Mouse (Mus musculus) lung, embryonic 16.5 days (tissue): Measurements from ENCODE around the gene A730015C16Rik. TPM values are rescaled to one million over a fixed set of nuclear protein-coding genes. Genes with fewer than 3 reads are reported as not detected.

ENCODE experiments used
- ATAC-seq: fragments of 200-750 bp; cut with Nextera tagmentation; 2 replicates; pipeline ENCODE4 v1.8.0; 2017; ENCODE audit warnings: low read depth, mild to moderate bottlenecking, moderate library complexity
- H3K27ac ChIP-seq: fragments of 300-500 bp; sonication (generic); 2 replicates; pipeline ENCODE4 v1.5.1; 2014; ENCODE audit warnings: mild to moderate bottlenecking, control low read depth, low read length
- H3K27me3 ChIP-seq: fragments of 300-500 bp; sonication (generic); 2 replicates; pipeline ENCODE4 v1.6.1; 2014; ENCODE audit warnings: low read depth, low read length, mixed read lengths; ENCODE audit not compliant: control insufficient read depth, insufficient read depth
- H3K36me3 ChIP-seq: fragments of 300-500 bp; sonication (generic); 2 replicates; pipeline ENCODE4 v1.6.1; 2014; ENCODE audit warnings: low read length; ENCODE audit not compliant: control insufficient read depth, insufficient read depth
- H3K4me1 ChIP-seq: fragments of 300-500 bp; sonication (generic); replicated peaks from 2 replicates; pipeline ENCODE4 v1.6.1; 2014; ENCODE audit warnings: low read length, mixed read lengths; ENCODE audit not compliant: control insufficient read depth, insufficient read depth
- H3K4me2 ChIP-seq: fragments of 300-500 bp; sonication (generic); 2 replicates; pipeline ENCODE4 v1.6.1; 2014; ENCODE audit warnings: low read depth, low read length, control low read depth
- H3K4me3 ChIP-seq: fragments of 300-500 bp; sonication (generic); 2 replicates; pipeline ENCODE4 v1.5.1; 2014; ENCODE audit warnings: mild to moderate bottlenecking, low read length, control low read depth
- H3K9ac ChIP-seq: fragments of 300-500 bp; sonication (generic); 2 replicates; pipeline ENCODE4 v1.6.1; 2014; ENCODE audit warnings: low read length, control low read depth
- H3K9me3 ChIP-seq: fragments of 300-500 bp; sonication (generic); 2 replicates; pipeline ENCODE4 v1.6.1; 2016; ENCODE audit warnings: low read length; ENCODE audit not compliant: control insufficient read depth
- WGBS: fragments of 180-500 bp; shearing (Covaris S2); extraction: QIAGEN DNeasy Blood & Tissue Kit; methylation state at CpG from one replicate; pipeline ENCODE4 v1.1.7; 2014; 5-methylcytosine and 5-hydroxymethylcytosine counted together
- polyA plus RNA-seq: library from polyadenylated mRNA; unstranded; fragments of >200 nt; fragmentation: Nextera tagmentation; extraction: Ambion mirVana; gene quantifications from 2 replicates; pipeline ENCODE4 v1.2.1, GENCODE M21; 2015

Gene A730015C16Rik
- polyA plus RNA-seq, result 1.5 and 1.6 TPM in 2 replicates

DNA sequence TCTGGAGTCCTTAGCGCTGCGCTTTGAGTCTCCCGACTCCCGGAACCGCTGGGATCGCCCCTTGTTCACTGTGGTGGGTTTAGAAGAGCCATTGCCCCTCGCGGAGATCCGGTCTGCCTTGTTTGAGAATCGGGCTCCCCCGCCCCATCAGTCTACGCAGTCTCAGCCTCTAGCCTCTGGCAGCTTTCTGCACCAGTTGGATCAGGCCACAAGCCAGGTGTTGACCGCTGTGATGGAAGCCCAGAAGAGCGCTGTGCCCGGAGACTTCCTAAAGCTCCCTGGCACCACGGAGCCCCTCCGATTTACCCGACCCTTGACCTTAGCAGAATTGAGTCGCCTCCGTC is at the start of gene A730015C16Rik:
TSS of gene A730015C16Rik (minus strand) at position 115 of the 344 bp plus-strand sequence.
- WGBS, result 3% methylated on average over 20 of the region's 20 CpGs
- peak; percentile 12; the same call in 1 of the 2 replicates for ATAC-seq

DNA sequence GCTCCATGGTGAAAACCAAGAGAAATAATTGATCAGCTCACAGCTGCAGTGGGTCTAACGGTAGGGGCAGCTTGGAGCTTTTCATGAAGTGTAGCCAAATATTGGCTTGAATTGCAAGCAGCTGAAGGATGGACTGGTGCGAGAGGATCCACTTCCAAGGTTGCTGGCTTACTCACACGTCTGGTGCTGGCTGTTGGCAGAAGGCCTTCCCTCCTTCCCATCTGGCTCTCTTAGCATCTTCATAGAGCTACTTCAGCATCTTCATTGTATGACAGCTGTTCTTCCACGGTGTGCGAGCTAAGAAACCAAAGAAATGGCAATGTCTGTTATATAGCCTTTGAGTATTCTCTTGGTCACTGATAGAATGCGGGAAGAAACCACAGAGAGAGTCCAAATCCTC is 42.5 kb upstream of the A730015C16Rik start:
- H3K4me3 ChIP-seq, result no peak overlapping the region
- no peak overlapping the region for H3K27ac ChIP-seq
- H3K36me3 ChIP-seq, result no peaks in the 10 kb centered on the region
- H3K9ac ChIP-seq, result no peak overlapping the region
- peaks cover 5% of the 10 kb centered on the region; the same call in 1 of the 2 replicates for H3K9me3 ChIP-seq
- no peak overlapping the region for H3K4me2 ChIP-seq
- ATAC-seq, result no peak
- 78% methylated on average over 6 of the region's 6 CpGs for WGBS
- no peaks in the 10 kb centered on the region for H3K27me3 ChIP-seq
- no peaks in the 10 kb centered on the region for H3K4me1 ChIP-seq

More for the DNA sequence above, at the start of gene A730015C16Rik:
- no peaks in the 10 kb centered on the region for H3K27me3 ChIP-seq
- H3K4me1 ChIP-seq, result peaks cover 29% of the 10 kb centered on the region
- H3K27ac ChIP-seq, result peak within 1 kb of the TSS; percentile 95
- H3K9ac ChIP-seq, result peak within 1 kb of the TSS; percentile 84
- H3K4me2 ChIP-seq, result peak within 1 kb of the TSS; percentile 90
- H3K9me3 ChIP-seq, result no peaks in the 10 kb centered on the region
- H3K4me3 ChIP-seq, result peak within 1 kb of the TSS; percentile 96
- no peaks in the 10 kb centered on the region for H3K36me3 ChIP-seq

DNA sequence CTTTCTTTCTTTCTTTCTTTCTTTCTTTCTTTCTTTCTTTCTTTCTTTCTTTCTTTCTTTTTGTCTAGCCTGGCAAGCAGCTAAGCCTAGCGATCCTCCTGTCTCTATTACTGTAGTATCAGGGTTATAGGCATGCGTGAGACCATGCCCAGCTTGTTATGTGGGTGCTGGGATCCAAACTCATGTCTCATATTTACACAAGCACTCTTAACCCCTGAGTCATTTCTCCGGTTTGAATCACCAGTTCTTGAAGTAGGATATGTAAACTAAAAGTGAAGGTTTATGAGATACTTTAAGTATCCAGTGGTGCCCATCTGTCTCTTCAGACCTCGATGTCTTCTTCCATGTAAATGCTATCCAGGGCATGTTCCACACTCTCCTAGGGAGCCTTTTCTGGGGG is 39.0 kb upstream of the A730015C16Rik start:
- ATAC-seq, result no peak
- WGBS, result 47% methylated on average over 4 of the region's 4 CpGs

DNA sequence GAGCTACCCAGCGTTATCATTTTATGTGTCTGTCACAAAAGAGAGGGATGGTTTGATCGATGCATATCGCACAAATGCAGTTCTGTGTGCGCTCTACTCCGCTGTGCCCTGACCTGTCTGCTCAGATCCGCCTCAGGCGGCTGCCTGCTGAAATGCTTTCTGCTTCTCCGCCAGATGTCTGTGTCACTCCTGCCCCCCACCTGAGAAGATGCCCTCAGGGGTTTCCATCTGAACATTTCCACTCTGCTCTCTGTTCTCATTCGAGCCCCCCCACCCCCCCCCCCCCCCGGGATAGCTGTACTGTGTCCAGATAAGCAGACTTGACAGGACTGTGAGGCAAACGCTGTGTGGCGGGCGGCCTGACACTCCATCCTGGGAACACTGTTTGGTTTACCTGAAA is 35.4 kb upstream of the A730015C16Rik start:
- no peak overlapping the region for H3K9ac ChIP-seq
- no peak overlapping the region for H3K27ac ChIP-seq
- H3K27me3 ChIP-seq, result no peaks in the 10 kb centered on the region
- WGBS, result 49% methylated on average over 12 of the region's 13 CpGs
- peaks cover 5% of the 10 kb centered on the region; the same call in 1 of the 2 replicates for H3K9me3 ChIP-seq
- H3K4me1 ChIP-seq, result no peaks in the 10 kb centered on the region
- H3K4me2 ChIP-seq, result no peak overlapping the region
- H3K4me3 ChIP-seq, result no peak overlapping the region
- ATAC-seq, result no peak
- H3K36me3 ChIP-seq, result no peaks in the 10 kb centered on the region

More for the DNA sequence above, 39.0 kb upstream of the A730015C16Rik start:
- Histone ChIP-seq H3K27me3 (no peaks in the 10 kb centered on the region), H3K9me3 (peaks cover 5% of the 10 kb centered on the region; the same call in 1 of the 2 replicates), H3K27ac (no peak overlapping the region), H3K9ac (no peak overlapping the region), H3K4me3 (no peak overlapping the region), H3K4me1 (no peaks in the 10 kb centered on the region), H3K36me3 (no peaks in the 10 kb centered on the region), H3K4me2 (no peak overlapping the region)

DNA sequence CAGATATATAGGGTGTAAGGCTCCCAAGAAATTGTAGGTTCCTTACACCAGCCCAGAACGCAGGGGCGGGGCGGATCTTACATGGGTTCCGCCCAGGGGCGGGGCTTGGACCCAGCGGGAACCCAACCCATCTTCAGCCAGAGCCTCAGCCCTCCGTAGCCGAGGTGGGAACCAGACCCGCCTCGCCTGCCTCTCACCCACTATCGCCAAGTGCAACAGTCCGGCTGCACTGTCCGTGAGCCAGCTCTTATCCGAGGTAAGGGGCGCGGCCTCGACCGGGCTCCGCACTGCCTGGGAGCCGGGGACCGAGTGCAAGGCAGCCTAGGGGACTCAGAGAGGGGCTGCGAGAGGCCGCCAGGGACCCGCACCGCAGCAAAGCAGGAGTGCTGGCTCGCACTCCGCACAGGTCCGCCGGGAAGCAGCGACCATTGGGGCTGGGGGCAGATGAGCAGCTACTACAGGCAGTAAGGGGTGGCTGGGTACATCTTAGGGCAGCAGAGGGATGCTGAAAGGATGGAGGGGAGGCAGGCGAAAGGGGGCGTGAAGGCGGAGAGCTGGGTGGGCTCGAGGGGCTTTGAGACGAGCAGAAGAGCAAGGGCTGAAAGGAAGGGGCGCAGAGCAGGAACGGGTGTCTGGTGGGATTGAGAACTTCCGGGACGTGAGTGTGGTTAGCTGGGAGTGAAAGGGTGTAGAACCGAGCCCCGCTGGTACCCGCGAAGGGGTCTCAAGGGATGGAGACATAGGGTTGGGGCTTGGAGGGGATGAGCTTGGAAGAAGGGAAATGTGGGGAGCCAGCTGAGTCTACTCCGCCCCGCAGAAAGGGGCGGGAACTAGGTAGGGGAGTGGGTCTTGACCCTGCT is 30.8 kb upstream of the A730015C16Rik start, which contains the start of gene Rab3b:
TSS of gene Rab3b (plus strand) at position 101 of the 860 bp plus-strand sequence.
- peak; percentile 92 for ATAC-seq
- 1% methylated on average over 46 of the region's 46 CpGs for WGBS
- Histone ChIP-seq H3K9ac (peak within 1 kb of the TSS; percentile 52; the same call in 1 of the 2 replicates), H3K27me3 (no peaks in the 10 kb centered on the region), H3K27ac (no peak within 1 kb of the TSS), H3K36me3 (no peaks in the 10 kb centered on the region), H3K4me3 (peak within 1 kb of the TSS; percentile 54), H3K9me3 (no peaks in the 10 kb centered on the region), H3K4me1 (no peaks in the 10 kb centered on the region), H3K4me2 (peak within 1 kb of the TSS; percentile 94)

DNA sequence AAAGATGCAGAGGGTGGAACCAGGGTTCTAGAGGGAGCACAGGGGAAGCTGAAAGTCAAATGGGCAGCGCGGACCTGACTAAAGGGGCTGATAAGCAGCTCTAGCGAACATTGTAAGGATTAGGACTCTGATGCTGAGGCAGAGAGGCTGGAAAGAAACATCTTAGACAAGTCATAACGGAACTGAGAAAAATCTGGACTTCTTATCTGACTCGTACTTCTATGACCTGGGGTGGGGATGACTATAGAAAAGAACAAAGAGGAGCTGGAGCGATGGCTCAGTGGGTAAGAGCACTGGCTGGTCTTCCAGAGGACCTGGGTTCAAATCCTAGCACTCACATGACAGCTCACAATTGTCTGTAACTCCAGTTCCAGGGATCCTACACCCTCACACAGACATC is 29.5 kb upstream of the A730015C16Rik start:
- 75% methylated on average over 6 of the region's 6 CpGs for WGBS
- ATAC-seq, result no peak

DNA sequence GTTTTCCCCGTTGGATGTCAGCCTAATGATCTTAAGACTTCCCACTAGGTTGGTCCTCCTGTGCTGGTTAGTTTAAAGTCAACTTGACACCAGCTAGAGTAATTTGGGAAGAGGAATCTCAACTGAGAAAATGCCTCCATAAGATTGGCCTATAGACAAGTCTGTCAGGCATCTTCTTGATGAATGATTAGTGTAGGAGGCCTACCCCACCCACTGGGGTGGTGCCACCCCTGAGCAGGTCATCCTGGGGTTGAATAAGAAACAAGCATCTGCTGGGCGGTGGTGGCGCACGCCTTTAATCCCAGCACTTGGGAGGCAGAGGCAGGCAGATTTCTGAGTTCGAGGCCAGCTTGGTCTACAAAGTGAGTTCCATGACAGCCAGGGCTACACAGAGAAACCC is 25.3 kb upstream of the A730015C16Rik start:
- no peaks in the 10 kb centered on the region for H3K36me3 ChIP-seq
- no peaks in the 10 kb centered on the region for H3K4me1 ChIP-seq
- H3K4me2 ChIP-seq, result no peak overlapping the region
- no peaks in the 10 kb centered on the region for H3K9me3 ChIP-seq
- H3K9ac ChIP-seq, result no peak overlapping the region
- no peaks in the 10 kb centered on the region for H3K27me3 ChIP-seq
- no peak overlapping the region for H3K27ac ChIP-seq
- ATAC-seq, result no peak
- 84% methylated on average over 5 of the region's 5 CpGs for WGBS
- no peak overlapping the region for H3K4me3 ChIP-seq

More for the DNA sequence above, 29.5 kb upstream of the A730015C16Rik start:
- H3K4me2 ChIP-seq, result no peak overlapping the region
- H3K9ac ChIP-seq, result no peak overlapping the region
- H3K27ac ChIP-seq, result no peak overlapping the region
- no peaks in the 10 kb centered on the region for H3K27me3 ChIP-seq
- H3K4me1 ChIP-seq, result no peaks in the 10 kb centered on the region
- H3K36me3 ChIP-seq, result no peaks in the 10 kb centered on the region
- H3K9me3 ChIP-seq, result no peaks in the 10 kb centered on the region
- H3K4me3 ChIP-seq, result no peak overlapping the region

DNA sequence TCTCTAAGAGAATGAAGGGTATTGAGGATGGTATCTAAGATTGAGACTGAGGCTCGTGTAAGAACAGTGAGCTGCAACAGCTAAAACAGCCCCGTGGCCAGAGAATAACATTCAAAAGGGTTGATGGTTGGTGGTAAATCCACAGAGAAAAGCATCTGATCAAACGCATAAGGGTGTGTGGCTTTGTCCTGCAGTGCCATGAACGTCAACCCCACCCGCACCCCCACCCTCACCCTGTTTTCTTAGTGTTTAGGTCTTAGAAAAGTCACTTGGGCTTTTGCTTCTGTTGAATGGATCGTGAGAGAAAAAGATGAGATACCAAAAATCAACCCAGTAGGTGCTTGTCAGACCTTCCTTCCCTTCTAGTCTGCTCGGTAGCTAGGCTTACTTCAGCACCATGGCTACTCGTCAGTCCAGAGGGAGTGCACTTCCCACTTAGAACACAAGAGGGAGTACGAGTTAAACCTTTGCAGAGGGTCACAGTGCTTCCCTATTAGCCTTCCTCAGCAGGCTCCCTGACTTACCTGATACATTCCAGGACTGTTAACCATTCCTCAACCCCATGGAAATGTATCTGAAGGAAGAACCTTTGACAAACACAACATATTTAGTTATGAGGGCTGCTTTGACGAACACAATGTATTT is 21.4 kb upstream of the A730015C16Rik start:
- Histone ChIP-seq H3K4me3 (no peak overlapping the region), H3K27ac (no peak overlapping the region), H3K27me3 (no peaks in the 10 kb centered on the region), H3K4me2 (no peak overlapping the region), H3K4me1 (no peaks in the 10 kb centered on the region), H3K9ac (no peak overlapping the region), H3K9me3 (no peaks in the 10 kb centered on the region), H3K36me3 (no peaks in the 10 kb centered on the region)
- 0 out of 2 replicates have a peak, but pooled peaks have one; percentile 56 for ATAC-seq
- 33% methylated on average over 10 of the region's 10 CpGs for WGBS

DNA sequence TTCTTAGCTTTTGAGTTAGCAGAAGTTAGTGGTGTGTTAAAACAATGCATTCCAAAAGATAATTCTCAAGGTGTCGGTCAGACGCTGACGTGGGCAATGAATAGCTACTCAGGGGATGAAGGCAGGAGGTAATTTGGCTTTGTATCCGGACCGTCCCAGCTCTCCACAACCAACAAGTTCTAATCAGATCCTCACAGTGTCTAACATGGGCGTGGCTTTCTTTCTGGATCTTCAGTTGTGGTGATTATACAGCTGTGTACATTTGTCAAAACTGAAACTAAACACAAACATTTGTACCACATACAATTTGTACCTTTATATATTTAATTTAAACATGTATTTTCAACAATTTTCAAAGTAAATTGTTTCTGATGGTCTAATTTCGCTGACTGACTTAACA is 18.4 kb upstream of the A730015C16Rik start:
- Histone ChIP-seq H3K36me3 (peaks cover 6% of the 10 kb centered on the region), H3K4me3 (no peak overlapping the region), H3K27me3 (no peaks in the 10 kb centered on the region), H3K9me3 (no peaks in the 10 kb centered on the region), H3K4me1 (no peaks in the 10 kb centered on the region), H3K9ac (no peak overlapping the region), H3K4me2 (no peak overlapping the region), H3K27ac (no peak overlapping the region)
- WGBS, result 82% methylated on average over 7 of the region's 7 CpGs
- ATAC-seq, result no peak
